Mouse (Mus musculus): Measurements from ENCODE around the gene Tmem182.

- TF ChIP-seq CTCF (IDR thresholded peaks at IDR 0.05; ENCODE audit: low read depth, low read length) = no peak
- no peak for TF ChIP-seq POLR2A (IDR thresholded peaks at IDR 0.05; ENCODE audit: extremely low read depth, insufficient read depth, low read length)
Measured at GRCm38 (mm10) chr1:40824936-40825335, 19.5 kb downstream of the Tmem182 start.

Measured in liver, adult 2 months (tissue).